Mouse (Mus musculus): ENCODE data around the gene Npw.

The Npw gene

DNA sequence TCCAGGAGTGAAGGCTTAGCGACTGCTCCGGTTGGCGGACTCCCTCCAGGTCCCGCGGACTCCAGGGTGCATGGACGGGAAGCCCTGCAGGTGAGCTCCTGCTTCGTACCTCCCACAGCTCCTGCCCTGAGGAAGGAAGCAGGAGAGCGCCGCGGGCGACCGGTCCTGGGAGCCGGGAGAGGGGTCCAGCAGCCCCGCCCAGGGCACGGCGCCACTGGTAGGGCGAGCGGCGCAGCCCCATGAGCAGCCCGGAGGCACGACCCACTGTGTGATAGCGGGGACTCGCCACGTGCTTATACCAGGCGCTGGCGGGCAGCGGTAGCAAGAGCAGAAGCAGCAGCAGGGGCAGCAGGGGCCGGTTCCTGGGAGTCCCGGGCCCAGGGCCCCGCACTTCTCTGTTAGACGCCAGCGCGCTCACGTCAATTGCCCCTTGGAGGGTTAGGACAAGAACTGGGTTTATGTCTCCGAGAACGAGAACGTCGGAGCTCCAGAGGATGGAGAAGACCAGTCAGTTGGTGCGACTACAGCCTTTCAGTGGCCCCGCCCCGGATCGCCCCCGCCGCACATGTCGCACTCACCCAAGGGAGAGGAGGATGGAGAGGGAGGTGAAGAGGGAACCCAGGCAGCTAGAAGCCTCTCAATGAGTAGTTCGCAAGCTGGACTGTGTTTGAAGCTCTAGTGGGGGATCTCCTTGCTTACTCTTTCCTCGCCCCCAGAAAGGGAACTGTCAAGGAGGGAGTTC, at the start of gene Npw:
Npw (minus strand) TSS at position 441 of the 742 bp plus-strand sequence.
- no peak for DNase-seq (ENCODE audit: extremely low spot score, low read depth, low spot score)

DNA sequence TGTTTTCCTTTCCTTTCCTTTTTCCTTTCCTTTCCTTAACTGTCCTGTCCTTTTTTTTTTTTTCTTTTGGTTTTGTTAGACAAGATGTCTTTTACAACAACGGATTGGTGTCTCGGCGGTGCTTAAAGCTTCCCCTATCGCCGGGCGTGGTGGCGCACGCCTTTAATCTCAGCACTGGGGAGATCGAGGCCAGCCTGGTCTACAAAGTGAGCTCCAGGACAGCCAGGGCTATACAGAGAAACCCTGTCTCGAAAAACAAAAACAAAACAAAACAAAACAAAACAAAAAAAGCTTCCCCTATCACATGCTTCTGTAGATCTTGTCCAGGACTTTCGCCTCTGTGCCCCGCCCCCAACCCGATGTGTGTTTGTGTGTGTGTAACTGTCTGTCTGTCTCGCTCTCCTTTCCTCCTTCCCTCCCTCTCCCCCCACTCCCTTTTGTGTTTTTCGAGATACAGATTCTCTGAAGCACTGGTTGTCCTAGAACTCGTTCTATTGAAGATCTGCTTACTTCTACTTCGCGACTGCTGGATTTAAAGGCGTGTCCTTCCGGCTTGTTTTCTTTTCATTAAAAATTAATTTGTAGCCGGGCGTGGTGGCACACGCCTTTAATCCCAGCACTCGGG, 49.7 kb upstream of the Npw start:
- no peak for DNase-seq (ENCODE audit: extremely low spot score, low read depth, low spot score)

DNA sequence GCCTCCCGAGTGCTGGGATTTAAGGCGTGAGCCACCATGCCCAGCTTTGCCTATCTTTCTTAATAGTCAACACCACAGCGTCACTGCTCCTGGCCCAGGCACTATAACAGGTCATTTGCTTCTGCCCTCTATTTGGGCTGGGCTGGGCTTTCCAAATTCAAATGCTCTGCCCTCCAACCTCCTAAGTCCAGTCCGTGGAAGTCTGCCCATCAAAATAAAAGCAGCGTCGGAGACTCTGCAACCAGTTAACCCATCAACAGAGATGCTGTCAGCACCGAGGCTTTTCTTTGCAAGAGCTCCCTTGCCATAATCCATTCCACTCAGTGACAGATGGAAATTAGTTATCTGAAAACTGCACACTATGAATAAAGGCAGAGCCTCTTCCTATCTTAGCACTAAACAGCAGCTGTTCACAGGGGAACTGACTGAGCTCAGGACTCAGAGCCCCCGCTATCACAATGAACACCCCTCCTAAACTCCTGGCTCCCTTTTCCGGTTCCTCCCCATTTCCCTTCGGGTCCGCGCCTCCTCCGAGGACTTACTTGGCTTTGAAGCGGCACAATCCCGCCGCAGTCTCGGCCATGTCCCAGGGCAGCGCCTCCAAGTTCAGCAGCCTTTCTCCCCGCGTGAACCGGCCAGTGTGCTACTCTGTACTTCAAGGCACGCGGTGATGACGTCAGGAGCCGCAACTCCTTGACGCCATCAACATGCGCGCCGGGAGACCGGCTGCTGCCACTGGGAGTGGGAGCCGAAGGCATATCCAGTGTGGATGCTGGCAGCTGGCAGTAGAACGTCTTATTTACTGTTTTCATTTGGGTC, 48.9 kb upstream of the Npw start, which contains the start of gene Tbl3:
Tbl3 (minus strand) TSS at position 679 of the 819 bp plus-strand sequence.
- DNase-seq (ENCODE audit: extremely low spot score, low read depth, low spot score): peak; percentile 77

DNA sequence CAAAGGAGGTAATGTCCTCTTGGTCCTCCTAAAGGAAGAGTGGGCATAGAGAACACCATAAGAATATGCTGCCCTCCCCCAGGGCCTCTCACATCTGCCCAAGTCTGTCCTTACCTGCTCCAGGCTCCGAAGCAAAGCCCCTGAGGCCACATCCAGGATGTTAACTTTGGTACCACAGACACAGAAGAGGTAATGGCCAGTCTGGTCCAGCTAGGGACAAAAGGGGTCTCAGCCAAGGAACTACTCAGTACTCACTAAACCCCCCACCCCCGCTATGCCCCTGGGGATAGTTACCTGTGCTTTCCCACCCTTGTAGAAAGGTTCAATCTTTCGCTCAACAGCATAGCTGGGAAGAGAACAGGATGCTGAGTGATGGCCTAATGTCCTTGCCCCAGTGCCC, 47.6 kb upstream of the Npw start:
- no peak for DNase-seq (ENCODE audit: extremely low spot score, low read depth, low spot score)

DNA sequence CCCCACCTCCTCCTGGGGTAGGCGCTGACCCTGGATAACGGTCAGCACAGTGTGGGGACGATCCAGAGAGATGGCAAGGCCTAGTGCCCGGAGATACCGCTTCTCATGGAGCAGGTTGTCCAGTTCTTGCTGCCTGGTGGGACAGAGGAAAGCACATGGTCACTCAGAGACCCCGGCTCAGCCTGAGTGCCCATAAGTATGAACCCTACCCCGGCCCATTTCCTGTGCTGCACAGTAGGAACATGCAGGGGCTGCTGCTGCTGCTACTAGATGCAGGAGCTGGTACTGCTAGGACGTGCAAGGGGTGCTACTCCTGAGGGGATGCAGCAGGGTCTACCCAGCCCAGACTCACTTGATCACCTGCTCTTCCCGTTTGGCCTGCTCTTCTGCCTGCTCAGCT, 43.0 kb upstream of the Npw start:
- DNase-seq (ENCODE audit: extremely low spot score, low read depth, low spot score): no peak

DNA sequence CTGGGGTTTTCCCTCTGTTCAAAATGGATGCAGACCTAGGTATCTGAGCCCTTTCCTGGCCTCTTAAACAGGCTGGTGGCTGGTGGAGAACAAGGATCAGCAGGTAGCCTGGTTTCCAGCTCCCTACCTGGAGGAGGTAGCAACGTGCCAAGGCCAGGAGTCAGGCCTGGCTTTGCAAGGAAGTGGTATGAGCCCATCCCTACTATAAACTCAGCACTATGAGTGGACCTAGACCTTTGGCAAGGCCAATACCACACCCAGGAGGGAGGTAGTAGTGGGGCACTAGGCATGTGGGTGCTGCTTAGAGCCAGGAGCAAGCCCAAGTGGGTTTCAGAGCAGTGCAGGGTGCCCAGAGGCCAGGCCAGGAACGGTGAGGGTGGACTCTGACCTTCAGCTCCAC, 41.2 kb upstream of the Npw start:
- no peak for DNase-seq (ENCODE audit: extremely low spot score, low read depth, low spot score)

DNA sequence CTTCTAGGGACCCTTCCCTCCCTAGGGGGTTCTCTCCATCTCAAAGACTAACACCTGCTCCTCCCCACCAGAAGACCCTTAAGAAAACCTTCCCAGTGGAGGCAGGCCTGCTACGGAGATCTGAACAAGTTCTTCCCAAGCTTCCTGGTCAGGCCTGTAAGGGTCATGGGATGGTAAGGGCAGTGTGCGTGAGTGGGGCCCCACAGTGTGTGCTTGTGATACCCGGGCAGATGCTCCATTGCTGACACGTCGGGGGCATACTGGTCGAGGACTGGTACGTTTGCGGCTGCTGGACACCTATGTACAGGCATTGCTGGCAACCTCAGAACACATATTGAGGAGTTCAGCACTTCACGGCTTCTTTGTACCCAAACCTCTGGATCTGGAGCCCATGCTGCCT, 40.5 kb upstream of the Npw start:
- DNase-seq (ENCODE audit: extremely low spot score, low read depth, low spot score): no peak

DNA sequence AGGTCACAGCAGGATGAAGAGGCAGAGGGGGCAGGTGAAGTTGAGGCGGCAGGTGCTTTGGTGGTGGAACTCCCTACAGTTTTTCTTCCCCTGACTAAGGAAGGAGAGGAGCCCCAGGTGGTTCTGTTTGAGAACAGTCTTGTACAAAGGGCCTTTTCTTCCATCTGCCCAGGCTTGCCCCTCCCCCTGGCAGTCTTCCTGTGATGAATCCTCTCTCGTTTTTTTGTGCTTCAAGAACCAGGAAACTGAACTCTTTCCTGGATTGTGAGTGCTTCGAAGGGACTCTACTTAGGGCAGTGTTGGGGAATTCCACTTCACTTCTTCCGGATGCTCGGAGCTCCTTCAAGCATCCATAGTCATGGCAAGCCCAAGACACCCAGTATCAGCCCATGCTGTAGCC, 39.7 kb upstream of the Npw start:
- no peak for DNase-seq (ENCODE audit: extremely low spot score, low read depth, low spot score)

DNA sequence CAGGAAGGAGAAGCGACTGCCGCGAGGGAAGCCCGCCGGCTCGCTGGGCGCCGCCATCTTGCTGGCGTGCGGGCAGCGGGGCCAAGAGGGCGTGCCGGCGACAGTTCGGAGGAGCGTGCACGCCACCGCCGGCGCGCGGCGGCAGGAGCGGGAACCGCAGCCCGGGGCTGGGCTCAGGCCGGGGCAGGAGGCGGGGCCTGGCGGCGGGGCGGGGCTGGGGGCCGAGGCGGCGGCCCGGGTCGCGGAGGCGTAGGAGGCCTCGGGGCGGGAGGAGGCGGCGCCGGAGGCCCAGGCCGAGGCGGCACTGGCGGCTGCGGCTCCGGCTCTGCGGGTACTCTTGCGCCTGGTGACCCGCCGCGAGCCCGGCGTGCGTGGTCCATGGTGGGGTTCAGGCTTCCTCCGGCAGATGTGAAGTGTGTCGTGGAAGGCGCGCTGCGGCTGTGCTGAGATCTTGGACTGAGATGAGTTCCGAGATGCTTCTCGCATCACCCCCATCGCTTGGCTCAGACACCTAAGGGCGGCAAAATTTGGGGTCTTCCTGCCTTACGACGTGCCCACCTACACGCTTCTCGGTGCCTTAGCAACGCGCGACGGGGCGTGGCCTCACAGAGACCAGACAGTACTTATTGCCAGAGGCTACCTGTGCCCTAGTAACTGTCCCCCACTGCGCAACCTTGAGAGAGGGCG, 37.9 kb upstream of the Npw start, which contains the start of the genes Gfer and Noxo1:
Gfer (minus strand) TSS at position 146 of the 687 bp plus-strand sequence.
Noxo1 (plus strand) TSS at position 224 of the 687 bp plus-strand sequence.
- DNase-seq (ENCODE audit: extremely low spot score, low read depth, low spot score): no peak

DNA sequence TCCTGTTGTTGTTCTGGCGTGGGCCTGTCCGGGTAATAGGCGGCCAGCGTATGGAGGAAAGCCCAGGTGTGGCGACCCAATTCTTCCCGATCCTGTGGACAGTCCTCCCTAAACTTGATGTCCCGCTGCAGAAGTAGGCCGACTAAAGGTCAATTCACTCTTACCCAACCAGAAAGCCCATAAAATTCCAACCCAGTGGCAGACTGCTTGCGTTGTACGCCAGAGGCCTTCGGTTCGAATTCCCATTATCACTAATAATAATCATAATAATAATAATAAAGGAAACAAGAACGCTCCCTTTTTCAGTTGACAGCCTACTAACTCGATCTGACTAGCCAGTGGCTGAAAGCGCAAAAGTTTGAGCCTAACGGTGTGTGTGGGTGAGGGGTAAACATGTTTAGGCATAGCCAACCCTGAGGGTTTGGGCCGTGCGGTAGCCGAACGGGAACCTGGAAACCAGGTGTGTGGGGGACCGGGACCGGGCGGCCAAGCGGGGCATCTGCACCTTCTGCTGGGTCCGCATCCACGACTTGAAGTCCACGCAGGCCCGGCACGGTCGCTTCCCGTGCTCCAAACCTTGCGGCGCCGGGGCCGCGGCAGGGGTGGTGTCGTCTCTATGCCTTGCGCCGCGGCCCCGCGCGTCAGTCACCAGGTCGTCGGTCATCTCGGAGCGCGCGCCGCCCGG, 37.2 kb upstream of the Npw start:
- no peak for DNase-seq (ENCODE audit: extremely low spot score, low read depth, low spot score)

DNA sequence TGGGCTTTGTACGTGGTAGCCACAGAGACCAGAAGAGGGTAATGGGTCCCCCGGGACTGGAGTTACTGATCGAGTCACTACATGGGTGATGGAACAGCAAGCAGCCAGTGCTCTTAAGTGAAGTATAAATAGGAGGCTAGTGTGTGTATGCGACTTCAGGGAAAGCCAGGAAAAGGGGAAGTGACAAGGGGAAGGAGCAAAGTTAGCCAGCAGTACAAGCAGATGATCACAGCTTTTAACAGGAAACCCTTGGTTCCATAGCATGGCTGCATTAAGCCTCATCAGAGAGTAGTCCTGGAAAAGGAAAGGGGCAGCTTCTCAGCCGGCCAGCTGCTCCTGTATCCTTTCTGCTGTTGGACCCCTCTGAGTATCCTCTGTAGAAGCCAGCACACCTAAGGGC, 34.1 kb upstream of the Npw start:
- no peak for DNase-seq (ENCODE audit: extremely low spot score, low read depth, low spot score)

DNA sequence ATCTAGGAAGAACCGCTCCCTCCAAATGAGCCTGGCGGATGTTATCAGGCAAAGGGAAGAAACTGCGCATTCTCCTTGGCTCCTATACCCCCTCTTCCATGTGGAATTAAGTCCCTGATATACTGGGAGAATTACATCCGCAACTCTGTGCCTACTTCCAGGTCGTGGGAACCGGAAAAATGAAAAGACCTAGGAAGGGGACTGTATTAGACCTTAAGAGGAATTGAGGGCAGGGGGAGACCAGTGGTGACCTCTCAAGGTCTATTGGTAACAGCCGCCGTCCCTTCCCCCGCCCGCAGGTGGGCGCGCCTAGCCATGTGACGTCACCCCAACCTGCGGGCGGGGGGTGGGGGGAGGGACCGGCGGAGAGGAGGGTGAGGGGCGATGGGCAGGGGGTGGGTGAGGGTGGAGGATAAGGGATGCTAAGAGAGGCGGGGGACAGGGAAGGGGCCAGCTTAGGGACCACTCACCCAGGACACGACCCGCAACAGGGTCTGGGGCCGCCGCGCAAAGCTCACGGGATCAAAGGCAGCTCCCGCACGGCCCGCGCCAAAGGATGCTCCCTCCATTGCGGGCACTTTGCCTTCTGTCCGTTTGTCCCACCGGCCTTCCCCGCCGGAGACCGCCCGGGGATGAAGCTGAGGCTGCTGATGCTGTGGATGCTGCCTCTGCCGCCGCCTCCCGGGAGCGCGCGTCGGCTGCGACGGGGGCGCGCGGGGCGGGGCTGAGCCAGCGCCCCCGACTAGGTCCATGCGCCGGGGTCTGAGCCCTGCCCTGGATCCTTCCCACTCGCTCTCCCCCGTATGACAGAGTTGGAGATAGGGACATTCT, 31.2 kb upstream of the Npw start, which contains the start of gene Syngr3:
Syngr3 (minus strand) TSS at position 705 of the 831 bp plus-strand sequence.
- DNase-seq (ENCODE audit: extremely low spot score, low read depth, low spot score): no peak

DNA sequence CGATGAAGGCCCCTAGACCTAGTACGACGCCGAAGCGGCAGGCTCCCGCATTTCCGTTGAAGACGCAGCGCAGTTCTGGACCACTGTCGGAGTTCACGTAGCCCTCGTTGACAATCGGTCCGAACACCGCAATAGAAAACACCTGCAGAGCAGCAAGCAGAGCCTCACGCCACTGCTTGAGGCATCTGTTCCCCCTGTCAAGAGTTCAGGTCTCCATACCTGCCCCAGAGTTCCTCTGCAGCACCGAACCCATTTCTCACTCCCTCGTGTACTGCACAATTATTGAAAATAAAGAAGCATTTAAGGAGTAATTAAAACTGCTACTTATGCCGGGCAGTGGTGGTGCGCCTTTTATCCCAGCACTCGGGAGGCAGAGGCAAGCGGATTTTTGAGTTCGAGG, 29.3 kb upstream of the Npw start:
- no peak for DNase-seq (ENCODE audit: extremely low spot score, low read depth, low spot score)

DNA sequence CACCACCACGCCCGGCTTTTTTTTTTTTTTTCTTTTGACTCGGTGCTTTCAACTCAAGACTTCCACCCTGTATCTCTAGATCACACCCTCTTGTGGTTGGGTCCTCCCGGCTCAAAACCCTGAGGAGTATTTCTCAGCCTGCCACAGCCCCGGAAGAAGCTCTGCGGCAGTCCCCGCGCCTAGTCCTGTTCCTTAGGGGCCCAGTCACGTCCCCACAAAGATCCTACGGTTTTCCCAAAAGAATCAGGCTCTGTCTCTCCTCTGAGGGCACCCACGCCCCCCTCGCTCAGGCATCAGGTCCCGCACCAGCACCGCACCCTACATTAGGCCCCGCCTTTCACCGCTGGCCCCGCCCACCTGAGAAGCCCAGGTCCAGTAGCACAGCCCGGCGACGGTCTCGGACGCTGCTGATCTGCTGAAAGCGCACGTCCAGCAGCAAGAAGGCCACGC, 28.9 kb upstream of the Npw start:
- DNase-seq (ENCODE audit: extremely low spot score, low read depth, low spot score): no peak

DNA sequence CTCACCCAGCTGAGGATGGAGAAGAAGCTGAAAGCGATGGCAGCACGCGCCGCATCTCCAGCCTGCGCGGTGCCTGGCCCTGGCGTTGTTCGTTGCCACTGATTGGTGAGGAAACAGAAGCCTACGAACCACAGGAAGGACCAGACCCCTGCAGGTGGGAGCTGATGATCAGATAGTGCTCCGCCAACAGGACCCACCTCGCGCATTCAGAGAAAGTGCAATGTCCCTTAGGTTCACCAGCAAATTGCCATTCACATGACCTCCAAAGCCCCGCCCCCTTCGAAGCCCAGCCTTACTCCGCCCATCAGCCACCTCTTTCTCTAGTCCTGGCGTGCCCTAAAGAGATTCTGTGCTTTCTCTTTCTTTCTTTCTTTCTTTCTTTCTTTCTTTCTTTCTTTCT, 28.3 kb upstream of the Npw start:
- no peak for DNase-seq (ENCODE audit: extremely low spot score, low read depth, low spot score)

DNA sequence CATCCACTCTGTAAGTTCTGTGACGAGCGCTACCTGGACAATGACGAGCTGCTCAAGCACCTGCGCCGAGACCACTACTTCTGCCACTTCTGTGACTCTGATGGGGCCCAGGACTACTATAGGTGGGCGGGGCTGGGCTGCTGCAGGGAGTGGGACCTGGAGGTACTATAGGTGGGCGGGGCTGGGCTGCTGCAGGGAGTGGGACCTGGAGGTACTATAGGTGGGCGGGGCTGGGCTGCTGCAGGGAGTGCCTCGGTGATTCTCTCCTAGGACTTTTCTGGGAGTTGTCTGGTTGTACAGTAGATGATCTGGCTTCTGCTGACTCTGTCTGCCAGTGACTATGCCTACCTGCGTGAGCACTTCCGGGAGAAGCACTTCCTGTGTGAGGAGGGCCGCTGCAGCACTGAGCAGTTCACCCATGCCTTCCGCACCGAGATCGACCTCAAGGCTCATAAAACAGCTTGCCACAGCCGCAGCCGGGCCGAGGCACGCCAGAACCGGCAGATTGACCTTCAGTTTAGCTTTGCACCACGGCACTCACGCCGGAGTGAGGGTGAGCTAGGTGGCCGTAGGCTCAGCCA, 19.3 kb upstream of the Npw start:
- no peak for DNase-seq (ENCODE audit: extremely low spot score, low read depth, low spot score)

DNA sequence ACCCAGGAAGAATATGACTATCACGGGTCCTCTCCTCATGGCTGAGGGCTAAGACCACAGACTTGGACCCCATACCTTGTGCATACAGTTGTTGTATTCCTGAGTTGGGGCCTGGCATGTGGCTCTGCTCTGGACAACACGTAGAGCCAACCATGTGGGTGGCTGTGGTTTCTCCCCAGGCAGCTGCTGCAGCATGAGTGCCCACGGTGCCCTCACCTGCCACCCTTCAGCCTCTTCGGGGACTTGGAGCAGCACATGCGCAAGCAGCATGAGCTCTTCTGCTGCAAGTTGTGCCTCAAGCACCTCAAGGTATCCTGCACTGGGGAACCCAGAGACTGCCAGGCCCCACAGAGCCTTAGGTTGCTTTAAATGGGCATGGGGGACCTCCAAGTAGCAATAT, 18.6 kb upstream of the Npw start:
- DNase-seq (ENCODE audit: extremely low spot score, low read depth, low spot score): no peak

DNA sequence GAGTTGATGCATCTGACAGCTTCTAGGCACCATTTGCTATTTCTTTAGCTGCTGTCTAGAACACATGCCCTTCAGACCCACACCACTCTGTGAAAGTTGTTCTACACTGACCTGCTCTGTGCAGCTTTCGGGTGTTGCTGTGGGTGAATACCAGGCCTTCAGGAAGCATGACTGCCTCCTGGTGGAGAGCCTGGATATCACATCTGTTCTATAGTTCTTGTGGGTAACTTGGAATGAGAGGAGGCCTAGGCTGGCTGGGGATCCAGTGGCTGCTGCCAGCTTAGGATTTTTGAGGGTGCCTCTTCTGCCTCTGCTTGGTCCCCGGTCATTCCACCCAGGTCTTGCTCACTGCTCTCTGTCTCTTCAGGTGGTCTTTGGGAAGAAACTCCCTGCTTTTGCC, 17.9 kb upstream of the Npw start:
- peak; percentile 54 for DNase-seq (ENCODE audit: extremely low spot score, low read depth, low spot score)

DNA sequence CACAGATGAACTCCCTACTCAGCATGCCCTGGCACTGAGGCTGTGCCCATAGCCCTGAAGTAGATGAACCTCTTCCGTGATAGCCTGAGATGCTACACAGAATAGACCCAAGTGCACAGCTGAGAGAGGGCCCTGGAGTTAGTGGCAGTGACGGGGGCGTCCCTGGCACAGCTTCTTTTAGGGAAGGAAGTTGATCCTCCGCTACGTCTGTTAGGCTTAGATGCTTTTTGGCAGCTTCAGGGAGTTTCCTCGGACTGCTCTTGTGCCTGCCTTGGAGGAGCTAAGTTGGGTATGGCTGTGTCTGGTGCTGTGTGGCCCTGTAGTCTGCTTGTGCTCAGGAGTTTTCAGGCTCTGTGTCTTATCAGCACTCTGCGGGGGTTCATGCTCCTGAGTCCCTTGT, 16.0 kb upstream of the Npw start:
- no peak for DNase-seq (ENCODE audit: extremely low spot score, low read depth, low spot score)

All from hindlimb bud, embryonic 11.5 days (tissue).